Mouse (Mus musculus) gastrocnemius, adult 18-20 months (tissue): ENCODE data around the gene Efna2. TPM values are rescaled to one million over a fixed set of nuclear protein-coding genes. Genes with fewer than 3 reads are reported as not detected.
A peak's percentile ranks its signal among the peaks of the same experiment; 100 is the strongest.

Experiments used
- DNase-seq: peaks from one replicate; pipeline ENCODE4 v3.0.0; 2021; ENCODE audit warnings: low spot score
- total RNA-seq, 2 experiments: library from RNA; stranded (reverse); gene quantifications; 2 replicates each; pipeline ENCODE4 v1.2.3; 2021

Efna2 gene
- total RNA-seq, 2 experiments from 2014 or later, result 0.24 to 0.48 TPM

GRCm38 (mm10) chr10:80227166-80227539 is 47.9 kb downstream of the Efna2 start:
- no peak for DNase-seq

DNA sequence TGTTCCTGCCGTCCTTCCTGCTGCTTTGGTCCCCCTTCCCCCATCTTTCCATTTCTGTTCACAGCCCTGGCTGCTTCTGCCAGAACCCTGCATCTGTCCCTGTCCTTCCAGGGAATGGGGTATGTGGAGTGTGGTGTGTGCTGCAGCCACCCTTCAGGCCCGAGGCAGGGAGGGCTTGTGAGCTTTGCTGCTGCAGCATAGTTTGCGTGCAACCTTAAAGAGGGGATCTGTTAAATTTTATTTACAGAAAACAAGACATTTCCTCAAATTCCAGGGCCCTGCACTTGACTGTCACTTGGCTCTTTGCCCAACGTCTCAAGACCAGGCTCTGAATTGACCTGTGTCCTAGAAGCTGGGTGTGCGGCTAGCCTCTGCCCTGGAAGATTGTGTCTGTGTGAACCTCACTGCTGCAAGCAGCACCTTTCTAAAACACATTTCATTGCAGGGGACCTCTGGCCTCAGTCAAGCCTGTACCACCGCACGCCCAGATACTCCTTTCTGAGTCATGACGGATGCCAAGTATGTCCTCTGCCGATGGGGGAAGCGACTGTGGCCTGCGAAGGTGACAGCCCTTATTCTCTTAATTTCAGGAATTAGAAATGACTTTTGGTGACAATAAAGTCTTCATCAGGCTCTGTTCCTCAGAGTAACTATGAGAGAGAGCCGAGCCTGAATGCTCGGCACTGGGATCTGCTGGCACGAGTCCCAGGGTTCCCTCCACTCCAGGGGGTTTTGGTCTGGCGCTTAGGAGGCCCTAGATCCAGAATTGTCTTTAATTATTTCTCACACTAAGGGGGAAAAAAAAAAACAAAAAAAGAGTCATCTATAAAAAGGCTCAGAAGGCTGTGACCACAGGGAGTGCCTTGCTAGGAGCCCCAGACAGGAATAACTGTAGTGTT is 48.8 kb downstream of the Efna2 start:
- peak; percentile 56 for DNase-seq

DNA sequence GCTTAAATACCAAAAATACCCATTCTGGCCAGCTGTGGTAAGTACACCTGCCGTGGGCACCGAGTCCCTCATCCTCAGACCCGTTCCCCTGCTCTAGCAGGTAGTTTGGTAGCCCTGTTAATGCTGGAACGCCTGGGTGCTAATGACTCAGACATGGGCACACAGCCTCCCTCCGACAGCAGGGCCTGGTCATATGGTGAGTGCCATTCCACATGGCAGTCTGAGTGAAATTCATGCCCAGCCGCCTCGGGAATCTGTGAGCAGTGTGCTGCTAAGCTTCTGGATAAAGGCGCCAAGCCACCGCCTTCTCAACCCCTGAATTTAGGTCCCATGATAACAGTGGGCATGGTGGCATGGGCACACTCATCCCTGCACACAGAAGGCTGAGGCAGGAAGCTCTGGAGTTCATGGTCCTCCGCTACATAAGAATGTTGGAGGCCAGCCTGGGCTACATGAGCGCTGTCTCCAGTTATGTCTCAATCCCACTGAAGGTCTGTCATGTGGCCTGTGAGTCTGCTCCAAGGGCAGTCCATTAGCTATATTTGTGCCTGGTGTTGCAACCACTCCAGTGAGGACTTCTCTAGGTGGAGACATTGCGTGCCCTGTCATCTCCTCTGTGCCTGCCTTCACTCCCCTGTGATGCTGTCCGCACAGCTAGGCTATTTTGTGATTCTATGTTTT is 57.0 kb downstream of the Efna2 start:
- no peak for DNase-seq

- DNase-seq, result no peak
Observed at GRCm38 (mm10) chr10:80237020-80237419, 57.7 kb downstream of the Efna2 start.

DNA sequence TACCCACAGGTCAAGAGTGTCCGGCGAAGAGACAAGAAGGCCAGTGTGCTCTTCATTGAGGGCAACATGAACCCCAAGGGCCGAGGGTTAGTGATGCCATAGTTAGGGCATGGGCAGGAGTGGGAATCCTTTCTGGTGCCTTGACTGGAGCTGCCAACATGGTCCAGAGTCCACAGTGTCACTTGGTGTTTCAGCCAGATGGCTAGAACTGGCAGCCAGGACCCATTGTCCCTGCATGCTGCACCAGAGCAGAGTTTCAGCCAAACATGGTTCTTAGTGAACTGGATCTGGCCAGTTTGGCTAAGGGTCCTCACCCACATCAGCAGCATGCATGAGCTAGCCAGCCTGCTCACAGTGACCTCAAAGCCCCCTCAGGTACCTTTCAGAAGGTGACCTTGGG is 59.0 kb downstream of the Efna2 start:
- DNase-seq, result no peak

Other genes starting within 250 kb of the Efna2 start
- gene Wdr18, start 219.3 kb upstream of the Efna2 start, total RNA-seq, result 10 to 100 TPM; 21.0 to 22.9 TPM
- gene Grin3b, start 208.8 kb upstream of the Efna2 start, total RNA-seq, result under 1 TPM; 0.32 to 0.59 TPM
- gene Tmem259, start 195.2 kb upstream of the Efna2 start, total RNA-seq, result 10 to 100 TPM; 68.7 to 84.2 TPM
- gene Cnn2, start 190.9 kb upstream of the Efna2 start, total RNA-seq, result 10 to 100 TPM in 1 of 2 experiments, 1 to 10 TPM in 1; 5.2 to 10.5 TPM
- 1 to 10 TPM; 6.6 to 7.6 TPM for gene Abca7, start 183.0 kb upstream of the Efna2 start, total RNA-seq
- gene Arhgap45, start 162.8 kb upstream of the Efna2 start, total RNA-seq, result 1 to 10 TPM in 1 of 2 experiments, under 1 TPM in 1; 0.75 to 1.3 TPM
- gene Polr2e, start 139.7 kb upstream of the Efna2 start, total RNA-seq, result 10 to 100 TPM; 44.3 to 46.2 TPM
- 100 to 1,000 TPM; 631 to 739 TPM for gene Gpx4, start 132.3 kb upstream of the Efna2 start, total RNA-seq
- gene Sbno2, start 73.9 kb upstream of the Efna2 start, total RNA-seq, result 1 to 10 TPM; 5.4 to 5.9 TPM
- gene Stk11, start 63.7 kb upstream of the Efna2 start, total RNA-seq, result 100 to 1,000 TPM; 145 to 148 TPM
- 100 to 1,000 TPM; 573 to 611 TPM for gene Atp5d, start 40.9 kb upstream of the Efna2 start, total RNA-seq
- gene Cbarp, start 38.6 kb upstream of the Efna2 start, total RNA-seq, result 1 to 10 TPM; 1.6 to 1.9 TPM
- 10 to 100 TPM; 40.6 to 47.9 TPM for gene Midn, start 31.2 kb upstream of the Efna2 start, total RNA-seq
- gene Cirbp, start 13.5 kb upstream of the Efna2 start, total RNA-seq, result 10 to 100 TPM; 28.9 to 37.5 TPM
- 1 to 10 TPM; 5.4 to 6.5 TPM for gene 1600002K03Rik, start 6.5 kb upstream of the Efna2 start, total RNA-seq
- gene Mum1, start 47.0 kb downstream of the Efna2 start, total RNA-seq, result 10 to 100 TPM; 13.8 to 13.9 TPM
- 100 to 1,000 TPM; 578 to 613 TPM for gene Ndufs7, start 69.6 kb downstream of the Efna2 start, total RNA-seq
- gene Gamt, start 81.5 kb downstream of the Efna2 start, total RNA-seq, result 10 to 100 TPM; 27.4 to 28.7 TPM
- gene Dazap1, start 82.0 kb downstream of the Efna2 start, total RNA-seq, result 10 to 100 TPM; 34.2 to 38.8 TPM
- gene Rps15, start 113.0 kb downstream of the Efna2 start, total RNA-seq, result 100 to 1,000 TPM; 703 to 778 TPM
- under 1 TPM; 0.18 to 0.31 TPM for gene Apc2, start 116.5 kb downstream of the Efna2 start, total RNA-seq
- 1 to 10 TPM; 6.8 to 7.1 TPM for gene 2310011J03Rik, start 141.1 kb downstream of the Efna2 start, total RNA-seq
- gene Pcsk4, start 150.0 kb downstream of the Efna2 start, total RNA-seq, result under 1 TPM; 0.78 to 0.97 TPM
- gene Reep6, start 150.5 kb downstream of the Efna2 start, total RNA-seq, result 1 to 10 TPM; 3.4 to 4.1 TPM
- 10 to 100 TPM; 32.5 to 37.0 TPM for gene Adamtsl5, start 168.9 kb downstream of the Efna2 start, total RNA-seq
- under 1 TPM; 0.09 to 0.11 TPM for gene Plk5, start 177.0 kb downstream of the Efna2 start, total RNA-seq
- gene Mex3d, start 208.2 kb downstream of the Efna2 start, total RNA-seq, result 1 to 10 TPM; 4.0 to 4.6 TPM
- 100 to 1,000 TPM; 108 to 127 TPM for gene Mbd3, start 220.1 kb downstream of the Efna2 start, total RNA-seq
- gene Uqcr11, start 227.3 kb downstream of the Efna2 start, total RNA-seq, result 100 to 1,000 TPM; 831 to 847 TPM